Mouse (Mus musculus): Measurements from ENCODE around the gene Gm17545. TPM values are rescaled to one million over a fixed set of nuclear protein-coding genes. Genes with fewer than 3 reads are reported as not detected.
"Not testable (repeated sequence)": the region's sequence is repeated elsewhere in the genome, so short reads cannot be mapped to it uniquely, and the experiment has no call there.

Gene Gm17545
- total RNA-seq (2021) = not detected
- long read RNA-seq, experiment 1, partial matches to known transcripts = 0 of 1 reads
- long read RNA-seq, experiment 1, other reads (novel, unspliced or antisense) = 1 of 1 reads
- long read RNA-seq, experiment 2 = 0 reads

- DNase-seq = not testable (repeated sequence)
These were observed at the start of gene Gm17545 for GRCm38 (mm10) chr9:22453990-22454389. Gene Gm17545, plus strand, starts transcription at chr9:22454290.

- no peak for DNase-seq
These were observed 48.7 kb upstream of the Gm17545 start for GRCm38 (mm10) chr9:22405414-22405813.

DNA sequence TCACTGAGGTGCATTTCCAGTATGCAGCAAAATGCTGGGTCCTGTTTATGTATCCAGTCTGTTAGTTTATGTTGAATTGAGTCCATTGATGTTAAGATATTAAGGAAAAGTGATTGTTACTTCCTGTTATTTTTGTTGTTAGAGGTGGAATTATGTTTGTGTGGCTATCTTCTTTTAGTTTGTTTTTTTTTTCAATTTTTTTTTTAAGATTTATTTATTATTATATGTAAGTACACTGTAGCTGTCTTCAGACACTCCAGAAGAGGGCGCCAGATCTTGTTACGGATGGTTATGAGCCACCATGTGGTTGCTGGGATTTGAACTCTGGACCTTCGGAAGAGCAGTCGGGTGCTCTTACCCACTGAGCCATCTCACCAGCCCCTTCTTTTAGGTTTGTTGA is 46.5 kb upstream of the Gm17545 start:
- DNase-seq = not testable (repeated sequence)

GRCm38 (mm10) chr9:22408344-22408743 is 45.7 kb upstream of the Gm17545 start:
- not testable (repeated sequence) for DNase-seq

GRCm38 (mm10) chr9:22409501-22409900 is 44.6 kb upstream of the Gm17545 start:
- DNase-seq = no peak

DNA sequence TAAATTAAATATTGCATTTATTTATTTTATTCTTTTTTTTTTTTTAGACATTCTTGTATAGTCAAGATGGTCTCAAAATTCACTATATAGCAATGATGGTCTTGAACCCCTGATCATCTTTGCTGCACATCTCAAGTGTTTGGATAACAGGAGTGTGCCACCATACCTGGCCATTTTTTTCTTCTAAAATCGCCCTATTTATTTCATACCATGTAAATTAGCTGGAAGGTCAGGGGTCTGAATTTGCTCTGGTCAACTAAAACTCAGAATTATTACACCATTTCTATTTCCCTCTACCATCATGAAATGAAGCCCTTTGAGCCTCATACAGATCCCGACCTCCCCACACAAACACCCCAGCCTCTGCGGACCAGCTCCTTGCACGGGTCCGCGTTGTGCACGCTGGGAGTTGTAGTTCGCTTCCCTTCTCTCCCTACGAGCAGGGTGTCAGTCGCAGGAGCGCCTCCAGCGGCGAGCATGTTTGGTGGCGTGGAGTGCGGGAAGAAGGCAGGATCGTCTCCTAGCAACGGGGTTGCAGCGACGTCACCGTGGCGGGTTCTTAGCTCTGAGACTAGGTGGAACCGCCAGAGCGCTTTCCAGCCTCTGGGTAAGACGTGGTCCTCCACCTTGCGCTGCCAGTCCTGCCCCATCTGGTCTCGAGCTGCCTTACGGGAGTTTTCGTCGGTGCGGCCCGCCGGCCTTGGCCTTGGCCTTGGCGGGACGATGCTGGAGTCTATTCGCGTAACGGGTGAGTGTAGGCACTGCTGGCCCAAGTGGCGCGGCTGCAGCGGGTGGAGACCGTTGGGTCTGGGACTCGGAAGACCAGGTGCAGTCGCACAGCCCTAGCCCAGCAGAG is 42.9 kb upstream of the Gm17545 start, which contains the start of gene 9530077C05Rik:
9530077C05Rik (plus strand) TSS at position 512 of the 856 bp plus-strand sequence.
- peak; percentile 92 for DNase-seq

DNA sequence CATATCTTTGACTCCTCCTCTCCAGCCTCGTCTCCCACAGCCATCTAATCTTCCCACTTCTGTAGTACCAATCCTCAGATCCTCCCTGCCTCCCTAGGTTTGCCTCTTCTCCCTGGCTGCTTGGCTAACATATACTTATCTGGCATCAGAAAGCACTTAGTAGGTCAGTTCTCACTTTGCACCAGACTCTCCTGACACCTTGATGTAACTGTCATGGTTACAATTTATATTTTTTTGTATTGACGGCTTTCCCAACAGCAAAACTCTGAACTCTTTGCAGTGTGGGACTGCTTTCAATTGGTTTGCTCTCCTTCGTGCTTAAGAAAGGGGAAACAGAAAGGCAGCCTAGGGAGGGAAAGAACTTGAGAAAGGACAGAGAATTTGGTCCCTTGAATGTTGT is 37.9 kb upstream of the Gm17545 start:
- DNase-seq = no peak

GRCm38 (mm10) chr9:22417547-22417946 is 36.5 kb upstream of the Gm17545 start:
- DNase-seq = no peak

DNA sequence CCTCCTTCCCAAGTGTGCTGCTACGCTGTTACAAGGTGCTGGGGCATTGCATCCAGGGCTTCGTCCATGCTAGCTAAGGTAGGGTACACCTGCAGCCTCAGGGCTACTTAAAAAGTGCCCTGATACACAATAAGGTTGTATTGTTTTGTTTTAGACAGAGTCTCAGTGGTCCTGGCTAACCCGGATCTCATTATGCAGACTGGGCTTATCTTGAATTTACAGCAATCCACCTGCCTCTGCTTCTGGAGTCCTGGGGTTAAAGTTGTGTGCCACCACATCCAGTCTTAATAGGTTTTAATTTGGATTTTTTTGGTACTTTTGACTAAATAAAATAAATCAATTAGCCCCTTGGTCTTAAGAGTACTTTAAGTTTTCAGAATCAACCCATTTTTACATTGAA is 34.2 kb upstream of the Gm17545 start:
- no peak for DNase-seq

GRCm38 (mm10) chr9:22420491-22420890 is 33.6 kb upstream of the Gm17545 start:
- no peak for DNase-seq

GRCm38 (mm10) chr9:22422559-22422958 is 31.5 kb upstream of the Gm17545 start:
- DNase-seq = no peak

DNA sequence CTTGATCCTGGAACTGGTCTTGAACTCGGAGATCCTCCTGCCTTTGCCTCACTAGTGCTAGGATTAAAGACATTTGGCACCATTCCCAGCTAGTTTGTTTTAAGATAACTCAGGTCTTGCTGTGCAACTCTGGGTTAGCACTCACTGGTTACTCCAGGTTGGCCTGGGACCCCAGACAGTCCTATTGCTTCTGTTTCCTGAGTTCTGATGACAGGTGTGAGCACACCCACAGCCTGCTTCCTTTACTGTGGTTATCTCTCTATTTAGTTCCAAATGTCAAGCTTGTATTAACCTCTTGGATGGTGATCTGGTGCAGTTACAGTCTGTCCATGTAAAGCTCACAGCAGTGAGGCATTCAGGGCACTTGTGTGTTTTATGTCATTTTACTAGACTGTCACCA is 30.6 kb upstream of the Gm17545 start:
- no peak for DNase-seq

- no peak for DNase-seq
These were observed 29.9 kb upstream of the Gm17545 start for GRCm38 (mm10) chr9:22424196-22424595.

GRCm38 (mm10) chr9:22424719-22425118 is 29.4 kb upstream of the Gm17545 start:
- DNase-seq = no peak

DNA sequence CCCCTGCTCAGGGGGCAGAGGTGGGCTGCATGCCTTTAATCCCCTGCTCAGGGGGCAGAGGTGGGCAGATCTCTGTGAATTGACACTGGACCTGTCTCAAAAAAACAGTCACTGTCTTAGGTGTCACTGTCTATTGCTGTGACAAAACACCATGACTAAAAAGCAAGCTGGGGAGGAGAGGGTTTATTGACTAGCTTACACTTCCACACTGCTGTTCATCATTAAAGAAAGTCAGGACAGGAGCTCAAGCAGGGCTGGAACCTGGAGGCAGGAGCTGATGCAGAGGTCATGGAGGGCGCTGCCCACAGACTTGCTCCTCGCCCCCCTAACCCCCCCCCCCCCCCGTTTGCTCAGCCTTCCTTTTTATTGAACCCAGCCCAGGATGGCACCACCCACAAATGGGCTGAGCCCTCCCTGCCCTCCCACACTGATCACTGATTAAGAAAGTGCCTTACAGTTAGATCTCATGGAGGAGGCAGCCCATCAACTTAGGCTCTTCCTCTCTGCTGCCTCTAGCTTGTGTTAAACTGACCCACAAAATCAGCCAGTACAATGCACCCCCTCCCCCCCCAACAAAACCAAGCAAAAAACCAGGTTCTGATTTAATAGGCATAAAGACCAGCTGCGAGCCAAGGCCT is 25.9 kb upstream of the Gm17545 start:
- no peak for DNase-seq

DNA sequence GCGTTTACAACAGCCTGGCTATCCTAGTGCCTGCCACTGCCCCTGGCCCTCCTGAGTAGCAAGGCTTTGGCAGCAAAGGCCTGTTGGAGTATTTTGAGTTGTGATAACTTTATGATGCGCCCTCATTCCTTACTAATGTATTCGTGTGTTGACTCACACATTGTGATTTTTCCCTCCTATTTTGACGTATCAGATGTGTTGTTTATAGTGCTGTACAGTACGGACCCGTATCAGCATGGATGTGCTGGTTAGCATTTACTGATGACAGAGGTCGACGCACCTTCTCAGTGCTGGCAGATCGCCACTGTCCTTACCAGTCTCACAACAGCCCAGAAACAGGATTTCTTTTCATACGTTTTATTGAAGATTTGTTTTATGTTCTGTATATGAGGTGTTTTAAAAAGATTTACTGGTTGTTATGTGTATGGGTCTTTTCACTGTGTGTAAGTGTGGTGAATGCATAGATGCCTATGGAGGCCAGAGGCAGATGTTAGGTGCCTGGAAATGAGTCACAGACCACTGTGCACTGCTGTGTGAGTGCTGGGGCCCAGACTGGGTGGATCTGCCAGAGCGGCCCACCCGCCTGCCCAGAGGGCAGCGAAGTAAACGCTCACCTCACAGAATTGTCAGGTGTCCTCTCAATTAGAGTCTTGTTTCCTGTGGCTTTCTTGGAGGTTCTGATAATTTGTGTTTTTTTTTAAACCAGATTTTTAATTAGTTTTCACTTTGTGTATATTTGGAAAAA is 25.3 kb upstream of the Gm17545 start:
- no peak for DNase-seq

- DNase-seq = no peak
These were observed 24.4 kb upstream of the Gm17545 start for GRCm38 (mm10) chr9:22429533-22430241.

DNA sequence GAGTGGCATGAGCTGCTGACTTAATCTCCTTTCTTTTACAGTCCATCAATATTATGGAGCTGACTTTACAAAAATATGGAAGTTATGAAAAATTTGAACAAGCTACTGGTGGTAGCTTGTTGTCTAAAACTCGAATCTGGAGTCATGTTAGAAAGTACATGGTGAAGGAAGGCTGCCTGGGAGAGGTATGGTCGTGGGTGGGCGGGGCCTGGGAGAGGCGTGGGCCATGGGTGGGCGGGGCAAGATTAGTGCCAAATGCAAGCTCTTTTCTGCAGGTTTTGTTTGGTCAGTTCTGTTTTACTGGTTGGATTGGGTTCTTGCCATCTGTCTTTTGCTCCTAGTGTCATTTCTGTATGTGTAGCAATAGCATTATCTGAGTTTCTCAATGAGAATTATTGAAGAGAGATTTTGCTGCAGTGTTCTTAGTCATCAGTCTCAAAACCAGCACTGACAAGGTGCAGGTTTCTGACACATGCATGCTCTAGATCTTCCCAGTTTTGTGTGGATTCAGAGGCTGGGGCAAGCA is 23.7 kb upstream of the Gm17545 start:
- DNase-seq = no peak

- DNase-seq = no peak
These were observed 20.9 kb upstream of the Gm17545 start for GRCm38 (mm10) chr9:22433221-22433620.

DNA sequence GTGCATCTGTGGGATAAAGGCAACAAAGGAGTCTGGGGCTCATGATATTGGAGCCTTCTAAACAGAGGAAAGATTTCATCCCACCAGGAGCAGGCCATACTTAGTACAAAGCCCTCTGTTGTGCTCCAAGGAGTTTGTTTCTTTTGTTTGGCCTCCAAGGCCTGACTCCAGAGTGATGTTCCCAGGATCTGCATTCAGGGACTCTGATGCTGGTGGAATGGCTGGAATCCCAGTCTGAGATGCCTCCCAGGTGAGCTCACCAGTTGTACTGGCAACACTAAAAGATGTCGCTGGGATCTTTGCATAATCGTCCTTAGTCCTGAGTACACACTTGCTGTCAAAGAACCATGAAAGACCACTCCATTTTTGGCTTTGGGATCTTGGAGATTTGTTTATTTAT is 20.0 kb upstream of the Gm17545 start:
- DNase-seq = no peak

GRCm38 (mm10) chr9:22438826-22439225 is 15.3 kb upstream of the Gm17545 start:
- DNase-seq = no peak

- no peak for DNase-seq
These were observed 10.9 kb upstream of the Gm17545 start for GRCm38 (mm10) chr9:22443157-22443556.

Measured in gastrocnemius, postnatal 10 days (tissue).